Mouse (Mus musculus): ENCODE data around the gene Hist1h4i.
"Not testable (repeated sequence)": the region's sequence is repeated elsewhere in the genome, so short reads cannot be mapped to it uniquely, and the experiment has no call there.

Gene Hist1h4i

DNA sequence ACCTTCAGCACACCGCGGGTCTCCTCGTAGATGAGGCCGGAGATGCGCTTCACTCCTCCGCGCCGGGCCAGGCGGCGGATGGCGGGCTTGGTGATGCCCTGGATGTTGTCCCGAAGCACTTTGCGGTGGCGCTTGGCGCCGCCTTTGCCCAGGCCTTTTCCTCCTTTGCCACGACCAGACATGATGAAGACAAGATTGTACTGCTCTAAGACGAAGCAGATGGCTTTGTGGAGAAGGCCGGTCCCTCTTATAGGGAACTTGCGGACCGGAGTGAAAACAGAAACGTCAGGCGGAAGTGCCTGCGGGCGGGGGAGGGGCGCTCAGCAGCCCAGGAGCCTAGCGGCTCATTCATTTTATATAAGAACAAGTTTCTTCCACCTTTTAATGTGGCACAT, at the start of gene Hist1h4i:
TSS of gene Hist1h4i (minus strand) at position 221 of the 395 bp plus-strand sequence.
- DNase-seq (ENCODE audit: low read depth) = peak; percentile 85

DNA sequence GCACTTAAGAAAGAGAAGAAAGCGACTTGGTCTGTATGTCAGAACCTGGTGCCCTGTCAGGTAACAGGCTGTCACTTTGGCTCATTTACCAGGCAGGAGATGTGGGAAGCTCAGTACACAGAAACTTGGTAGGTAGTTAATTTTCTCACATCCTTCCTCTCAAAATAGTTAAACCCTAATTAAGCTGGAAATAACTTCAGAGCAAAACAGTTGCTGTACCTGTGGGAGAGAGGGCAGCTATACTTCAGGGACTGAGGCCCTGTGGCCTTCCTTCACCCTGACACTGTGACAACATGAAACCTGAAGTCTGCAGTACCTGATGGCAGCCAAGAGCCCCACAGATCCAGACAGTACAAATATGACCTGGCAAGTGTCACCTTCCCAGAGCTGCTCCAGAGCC, 43.0 kb upstream of the Hist1h4i start, which contains the start of gene Vmn1r188:
TSS of gene Vmn1r188 (plus strand) at position 301 of the 400 bp plus-strand sequence.
- not testable (repeated sequence) for DNase-seq (ENCODE audit: low read depth)

DNA sequence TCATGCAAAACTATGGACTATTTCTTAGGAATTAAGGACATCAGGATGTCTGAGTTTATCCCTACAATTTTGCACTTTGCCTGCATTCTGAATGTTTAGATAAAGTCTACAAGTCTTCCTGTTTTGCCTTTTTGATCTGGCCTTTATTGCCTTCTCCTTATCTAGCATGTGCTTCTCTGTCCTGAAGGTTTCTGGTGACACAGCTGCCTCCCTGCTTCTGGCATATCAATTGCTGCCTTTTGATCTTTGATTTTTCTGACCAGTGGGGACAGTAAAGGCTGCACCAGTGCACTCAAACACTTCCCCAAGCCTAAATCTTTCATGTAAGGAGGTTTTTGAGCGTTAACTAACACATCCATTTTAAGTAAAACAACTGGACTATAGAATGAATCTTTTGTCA, 22.3 kb upstream of the Hist1h4i start:
- DNase-seq (ENCODE audit: low read depth) = no peak

DNA sequence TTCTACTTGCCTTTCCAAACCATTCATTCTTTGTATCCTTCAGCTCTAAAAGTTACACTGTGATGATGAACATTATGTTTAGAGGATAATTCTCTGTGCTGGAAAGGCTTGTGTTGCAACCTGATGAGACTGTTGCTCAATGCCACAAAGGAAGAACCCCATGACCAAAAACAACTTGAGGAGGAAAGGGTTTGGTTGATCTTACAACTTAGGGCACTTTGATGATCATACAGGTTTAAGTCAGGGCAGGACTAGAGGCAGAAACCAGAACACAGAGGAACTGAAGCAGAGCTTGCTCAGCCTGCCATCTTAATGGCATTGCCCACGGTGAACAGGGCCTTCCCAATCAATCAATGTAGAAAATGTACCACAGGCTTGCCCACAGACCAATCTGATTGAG, 20.3 kb upstream of the Hist1h4i start:
- no peak for DNase-seq (ENCODE audit: low read depth)

DNA sequence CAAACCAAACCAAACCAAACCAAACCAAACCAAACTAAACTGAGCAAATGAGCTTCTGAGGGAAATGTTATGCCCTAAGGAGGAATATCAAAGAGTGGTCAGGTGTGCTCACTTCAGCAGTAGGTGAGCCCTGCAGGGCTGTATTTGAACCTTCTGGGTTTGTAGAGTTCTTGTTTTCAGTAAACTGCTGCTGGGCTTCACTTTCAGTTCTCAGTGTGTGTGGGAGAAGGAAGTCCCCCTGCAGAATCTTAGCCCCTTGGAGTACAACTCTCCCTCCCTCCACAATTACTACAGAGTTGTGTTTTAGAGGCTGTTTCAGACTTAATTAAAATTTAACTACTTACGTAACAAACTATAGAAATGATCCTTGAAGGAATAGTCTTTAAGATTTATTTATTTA, 12.6 kb upstream of the Hist1h4i start:
- no peak for DNase-seq (ENCODE audit: low read depth)

DNA sequence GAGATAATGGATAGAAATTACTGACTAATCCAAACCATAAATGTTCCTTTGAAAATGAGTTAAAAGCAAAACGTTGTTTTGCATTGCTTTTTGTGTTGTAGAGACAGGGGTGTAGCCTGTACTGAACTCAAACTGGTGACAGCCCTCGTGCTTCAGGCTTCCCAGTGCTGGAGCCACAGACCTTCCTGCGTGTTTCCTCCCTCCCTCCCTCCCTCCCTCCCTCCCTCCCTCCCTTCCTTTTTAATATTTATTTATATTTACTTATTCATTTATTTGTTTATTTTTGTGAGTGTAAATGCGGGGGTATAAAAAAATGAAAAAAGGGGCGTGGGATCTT, 10.3 kb upstream of the Hist1h4i start:
- no peak for DNase-seq (ENCODE audit: low read depth)

DNA sequence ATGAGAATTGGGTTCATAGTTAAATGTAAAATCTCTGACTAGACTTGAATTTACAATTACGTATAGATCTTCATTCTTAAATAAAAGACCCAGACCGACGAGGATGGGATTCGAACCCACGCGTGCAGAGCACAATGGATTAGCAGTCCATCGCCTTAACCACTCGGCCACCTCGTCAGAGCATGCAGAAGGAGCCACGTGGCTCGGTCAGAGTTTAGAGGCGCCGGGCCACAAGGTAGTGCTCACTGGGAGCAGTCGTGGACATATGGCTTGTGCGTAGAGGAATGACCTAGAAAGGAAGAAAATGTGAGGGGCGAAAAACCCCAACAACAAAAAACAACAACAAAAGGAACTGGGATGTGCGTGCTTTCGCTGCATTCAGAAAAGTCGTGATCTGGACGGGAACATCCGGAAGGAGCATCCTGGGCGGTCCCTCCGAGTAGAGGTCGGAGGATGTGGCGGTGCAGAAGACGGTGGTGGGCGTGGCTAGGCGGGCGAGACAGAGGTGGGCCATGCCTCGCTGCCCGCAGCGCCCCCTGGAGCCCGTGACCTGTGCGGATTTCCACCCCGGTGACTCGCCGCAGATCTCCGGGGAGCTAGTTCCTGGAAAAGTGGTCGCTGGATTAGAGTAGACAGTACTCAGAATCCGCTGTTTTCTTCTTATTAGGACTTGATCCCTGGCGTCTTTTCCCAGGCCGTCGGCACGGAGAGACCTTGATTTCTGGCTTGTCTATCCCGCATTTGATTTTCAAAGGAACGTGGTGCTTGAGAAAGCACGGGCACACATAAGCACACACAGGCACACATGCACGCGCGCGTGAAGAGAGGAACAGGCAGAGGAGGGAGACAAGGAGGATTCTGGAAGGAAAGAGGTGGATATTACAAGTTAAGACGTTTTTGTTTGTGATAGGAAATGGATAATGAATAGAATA, 9.7 kb upstream of the Hist1h4i start:
- DNase-seq (ENCODE audit: low read depth) = peak; percentile 67

DNA sequence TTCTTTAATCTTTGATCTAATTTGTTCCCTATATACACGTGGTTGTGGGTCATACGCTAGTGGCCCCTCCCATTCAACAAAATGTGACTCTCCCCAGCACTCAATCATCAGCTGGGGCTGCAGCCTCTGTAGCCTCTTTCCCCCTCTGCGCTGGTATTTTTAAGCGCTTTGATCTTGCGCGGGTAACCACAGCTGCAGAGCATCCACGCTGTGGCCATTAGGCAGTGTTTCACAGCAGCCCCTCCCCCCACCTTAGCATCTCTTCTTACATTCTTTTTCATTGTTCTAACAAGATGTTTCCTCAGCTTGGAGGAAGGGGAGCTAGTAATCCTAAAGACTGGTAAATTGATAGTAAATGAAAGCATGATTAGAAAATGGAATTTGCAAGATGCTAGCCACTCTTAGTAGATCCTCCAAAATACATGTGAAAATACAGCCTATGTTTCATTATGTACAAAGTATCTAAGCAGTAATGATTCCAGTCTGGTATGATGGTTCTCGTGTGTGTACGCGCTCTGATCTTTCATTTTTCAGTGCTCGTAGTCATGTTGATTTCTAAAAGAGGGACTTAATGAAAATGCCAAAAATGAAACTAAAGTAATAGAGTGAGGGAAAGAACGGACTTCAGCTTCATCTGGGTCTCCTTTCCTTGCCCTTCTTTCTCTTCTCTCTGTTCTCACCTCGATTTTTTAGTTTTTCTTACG, 8.7 kb upstream of the Hist1h4i start:
- no peak for DNase-seq (ENCODE audit: low read depth)

DNA sequence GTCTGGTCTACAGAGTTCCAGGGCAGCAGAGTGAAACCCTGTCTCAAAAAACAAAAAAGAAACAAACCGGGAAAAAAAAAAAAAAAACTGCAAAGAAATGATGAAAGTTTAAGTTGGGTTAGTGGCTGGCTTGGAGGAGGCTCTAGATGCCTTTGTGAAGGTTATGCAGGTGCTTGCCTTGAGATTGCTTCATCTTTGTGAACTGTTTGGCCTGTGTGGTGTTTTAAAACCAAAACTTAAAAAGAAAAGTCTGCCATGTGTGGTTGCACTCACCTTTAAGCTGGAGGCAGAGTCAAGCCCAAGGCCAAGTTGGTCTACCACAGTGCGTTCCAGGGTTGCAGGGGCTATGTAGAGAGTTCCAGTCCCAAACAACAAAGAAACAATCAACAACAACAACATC, 7.9 kb upstream of the Hist1h4i start:
- DNase-seq (ENCODE audit: low read depth) = no peak

DNA sequence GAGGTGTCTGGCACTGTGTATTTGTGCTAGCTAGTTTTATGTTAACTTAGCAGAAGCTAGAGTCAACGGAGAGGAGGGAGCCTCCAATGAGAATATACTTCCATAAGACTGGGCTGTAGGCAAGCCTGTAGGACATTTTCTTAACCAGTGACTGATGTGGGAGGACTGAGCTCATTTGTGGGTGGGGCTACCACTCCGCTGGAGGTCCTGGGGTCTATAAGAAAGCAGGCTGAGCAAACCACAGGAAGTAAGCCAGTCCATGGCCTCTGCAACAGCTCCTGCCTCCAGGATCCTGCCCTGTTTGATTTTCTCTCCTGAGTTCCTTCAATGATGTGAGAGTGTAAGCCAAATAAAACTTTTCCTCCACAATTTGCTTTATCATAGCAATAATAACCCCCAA, 4.1 kb upstream of the Hist1h4i start:
- no peak for DNase-seq (ENCODE audit: low read depth)

DNA sequence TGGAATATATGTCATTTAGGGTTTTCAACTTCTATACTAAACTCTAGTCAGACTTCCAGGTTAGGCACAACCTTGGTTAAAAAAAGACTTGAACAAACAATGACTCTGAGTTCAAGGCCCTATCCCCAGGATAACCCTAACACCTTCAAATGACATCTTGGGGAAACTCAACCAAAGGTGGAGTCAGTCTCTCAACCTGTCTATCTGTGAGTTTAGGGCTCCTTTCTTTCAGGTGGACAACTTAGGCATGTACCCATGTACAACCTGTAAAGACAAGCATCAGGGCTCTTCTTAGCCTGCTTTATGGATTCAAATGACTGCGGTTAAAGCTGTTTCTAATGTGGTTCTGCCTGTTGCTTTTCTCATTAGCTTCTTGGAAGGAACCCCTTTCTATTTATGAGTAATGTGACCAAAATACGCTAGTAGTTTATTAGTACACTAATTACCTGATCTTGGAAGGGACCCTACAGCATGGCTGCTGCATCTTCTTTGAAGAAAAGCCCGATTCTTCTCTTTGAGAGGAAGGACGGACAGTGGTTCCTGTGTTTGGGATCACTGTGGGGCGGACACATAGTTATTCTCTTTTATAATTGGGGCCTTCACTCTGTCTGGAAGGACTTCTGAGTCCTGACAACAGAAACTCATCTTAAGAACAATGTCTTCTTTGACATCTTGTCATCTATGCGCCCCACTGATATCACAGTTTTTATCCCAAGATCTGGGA, 3.4 kb upstream of the Hist1h4i start:
- DNase-seq (ENCODE audit: low read depth) = no peak

DNA sequence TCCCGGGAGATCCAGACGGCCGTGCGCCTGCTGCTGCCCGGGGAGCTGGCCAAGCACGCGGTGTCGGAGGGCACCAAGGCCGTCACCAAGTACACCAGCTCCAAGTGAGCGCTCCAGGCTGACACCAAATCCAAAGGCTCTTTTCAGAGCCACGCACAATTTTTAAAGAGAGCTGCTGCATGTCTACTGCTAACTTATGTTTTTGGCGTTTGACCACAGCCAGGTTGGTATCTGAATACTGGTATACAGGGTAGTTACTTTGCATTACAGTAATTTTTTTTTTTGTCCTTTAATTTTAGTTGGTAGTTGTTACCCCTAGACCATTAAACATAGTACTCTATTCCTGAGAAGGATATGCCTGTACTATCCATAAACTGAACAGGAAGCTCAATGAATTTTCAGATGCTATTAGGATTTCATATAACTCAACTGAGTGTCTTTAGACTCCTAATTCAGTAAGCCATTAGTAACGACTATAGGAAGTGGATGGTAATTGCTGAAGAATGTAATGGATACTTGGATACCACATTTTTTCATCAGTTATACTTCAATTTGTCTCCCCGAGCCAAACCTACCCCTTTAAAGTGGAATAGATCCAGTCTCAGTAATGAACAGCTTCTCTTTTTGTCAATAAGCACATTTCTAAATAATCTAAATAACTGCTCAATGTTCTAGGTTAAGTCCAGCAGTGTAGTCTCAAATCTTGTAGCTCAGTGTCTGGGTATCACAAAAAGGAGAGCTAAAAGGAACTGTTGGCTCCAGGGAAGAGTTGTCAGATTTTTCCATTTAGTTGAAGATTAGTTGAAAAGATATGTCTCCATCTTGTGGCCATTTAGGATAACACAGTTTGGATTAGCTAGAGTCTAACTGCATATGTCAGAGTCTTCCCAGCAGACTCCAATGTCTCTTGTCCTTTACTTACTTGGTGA, 2.6 kb upstream of the Hist1h4i start:
- no peak for DNase-seq (ENCODE audit: low read depth)

DNA sequence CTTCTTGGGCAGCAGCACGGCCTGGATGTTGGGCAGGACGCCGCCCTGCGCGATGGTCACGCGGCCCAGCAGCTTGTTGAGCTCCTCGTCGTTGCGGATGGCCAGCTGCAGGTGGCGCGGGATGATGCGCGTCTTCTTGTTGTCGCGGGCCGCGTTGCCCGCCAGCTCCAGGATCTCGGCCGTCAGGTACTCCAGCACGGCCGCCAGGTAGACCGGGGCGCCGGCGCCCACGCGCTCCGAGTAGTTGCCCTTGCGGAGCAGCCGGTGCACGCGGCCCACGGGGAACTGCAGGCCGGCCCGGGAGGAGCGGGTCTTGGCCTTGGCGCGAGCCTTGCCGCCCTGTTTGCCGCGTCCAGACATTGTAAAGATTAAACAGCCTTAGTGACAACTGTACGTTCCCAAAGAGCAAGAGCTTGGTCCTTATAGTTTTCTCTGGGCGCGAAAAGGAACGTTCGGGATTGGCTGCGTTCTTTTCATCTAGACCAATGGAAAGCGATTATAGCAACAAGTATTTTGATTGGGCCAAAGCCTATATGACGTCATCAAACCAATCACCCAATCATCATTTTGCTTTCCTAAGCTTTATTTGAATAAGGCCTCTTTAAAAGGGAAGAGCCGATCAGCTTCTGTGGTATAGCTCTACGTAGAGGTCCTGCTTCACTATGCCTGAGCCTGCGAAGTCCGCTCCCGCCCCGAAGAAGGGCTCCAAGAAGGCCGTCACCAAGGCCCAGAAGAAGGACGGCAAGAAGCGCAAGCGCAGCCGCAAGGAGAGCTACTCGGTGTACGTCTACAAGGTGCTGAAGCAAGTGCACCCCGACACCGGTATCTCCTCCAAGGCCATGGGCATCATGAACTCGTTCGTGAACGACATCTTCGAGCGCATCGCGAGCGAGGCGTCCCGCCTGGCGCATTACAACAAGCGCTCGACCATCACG, 1.7 kb upstream of the Hist1h4i start, which contains the start of the genes Hist1h2ag and Hist1h2bj:
TSS of gene Hist1h2ag (minus strand) at position 377 of the 935 bp plus-strand sequence.
TSS of gene Hist1h2bj (plus strand) at position 647 of the 935 bp plus-strand sequence.
- peak; percentile 99 for DNase-seq (ENCODE audit: low read depth)

DNA sequence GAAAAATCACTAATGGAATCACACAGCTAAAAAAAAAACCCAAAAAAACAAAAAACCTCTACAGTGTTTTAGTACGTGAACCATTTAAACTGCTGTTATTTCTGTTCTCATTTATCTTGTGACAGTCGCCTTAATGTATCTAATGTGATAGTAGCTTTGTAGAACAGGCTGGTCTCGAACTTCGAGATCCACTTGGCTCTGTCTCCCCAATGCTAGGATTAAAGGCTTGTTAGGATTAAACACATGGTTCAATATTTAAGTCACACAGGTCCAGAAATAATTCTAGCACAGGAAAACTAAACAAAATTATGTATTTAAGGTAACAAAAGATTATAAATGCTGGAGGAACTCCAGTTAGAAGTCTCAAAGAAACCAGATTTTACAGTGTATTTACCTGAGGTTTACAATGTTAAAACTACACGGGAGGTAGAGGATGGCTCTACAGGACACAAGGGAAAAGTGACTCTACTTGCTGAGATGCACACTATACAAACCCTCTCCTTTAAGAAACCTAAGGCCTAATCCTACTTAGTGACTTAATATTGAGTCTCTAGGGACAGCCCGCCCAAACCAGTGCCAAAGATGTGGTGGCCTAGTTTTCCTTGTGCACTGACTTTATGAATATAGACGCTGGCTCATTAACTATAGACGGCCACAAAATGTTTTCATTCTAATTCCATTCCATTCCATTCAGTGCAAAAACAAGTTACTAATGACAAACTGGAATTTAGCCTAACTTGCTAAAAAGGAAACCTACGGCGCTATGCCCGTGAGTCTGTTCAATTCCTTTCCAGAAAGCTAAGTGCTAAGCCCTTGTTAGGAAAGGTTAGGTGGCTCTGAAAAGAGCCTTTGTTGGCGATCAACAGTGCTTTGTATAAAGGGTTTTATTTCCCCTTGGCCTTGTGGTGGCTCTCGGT, 747 bp upstream of the Hist1h4i start:
- no peak for DNase-seq (ENCODE audit: low read depth)

DNA sequence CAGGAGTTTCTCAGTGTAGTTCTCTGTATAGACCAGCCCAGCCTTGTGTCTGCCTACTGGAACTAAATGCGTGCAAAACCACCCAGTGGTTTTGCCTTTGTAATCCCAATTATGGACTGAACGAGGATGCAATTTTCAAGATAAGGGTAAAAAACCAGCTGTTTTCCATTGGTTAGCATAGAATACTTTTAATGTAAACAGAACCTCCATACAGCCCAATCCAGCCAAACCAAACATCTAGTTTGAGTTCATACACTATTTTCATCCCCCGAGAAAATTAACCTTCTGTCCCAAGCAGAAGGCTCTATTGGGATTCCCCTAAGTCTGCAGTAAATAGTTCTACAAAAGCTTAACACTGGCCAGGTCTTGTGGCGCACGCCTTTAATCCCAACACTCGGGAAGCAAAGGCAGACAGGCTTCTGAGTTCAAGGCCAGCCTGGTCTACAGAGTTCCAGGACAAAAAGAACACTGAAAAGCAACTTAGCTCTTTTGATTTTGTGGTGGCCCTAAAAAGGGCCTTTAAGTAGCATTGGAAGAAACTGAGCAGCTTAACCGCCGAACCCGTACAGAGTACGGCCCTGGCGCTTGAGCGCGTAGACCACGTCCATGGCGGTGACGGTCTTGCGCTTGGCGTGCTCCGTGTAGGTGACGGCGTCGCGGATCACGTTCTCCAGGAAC, 559 bp downstream of the Hist1h4i start:
- no peak for DNase-seq (ENCODE audit: low read depth)

DNA sequence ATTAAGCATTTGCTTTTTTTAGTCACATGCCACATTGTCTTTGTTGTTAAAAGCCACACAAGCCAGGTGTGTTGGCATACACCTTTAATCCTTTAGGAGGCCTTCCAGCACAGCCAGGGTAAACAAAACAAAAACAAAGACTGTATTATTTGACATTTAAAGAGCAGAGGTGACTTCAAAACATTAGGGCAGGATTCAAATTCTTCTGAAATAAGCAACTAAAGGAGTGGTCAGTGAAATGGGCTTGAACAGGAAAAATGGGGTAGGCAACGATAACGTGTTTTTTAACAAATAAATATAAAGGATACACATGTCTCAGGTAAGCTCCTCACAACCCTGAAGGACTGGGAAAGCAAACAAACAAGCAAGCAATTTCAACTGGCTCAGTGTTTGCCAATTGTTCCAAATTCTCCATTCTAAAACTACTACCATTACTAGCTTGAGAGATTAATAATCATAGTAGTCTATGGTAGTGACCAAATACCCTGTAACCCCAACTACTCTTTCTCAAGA, 1.2 kb downstream of the Hist1h4i start:
- no peak for DNase-seq (ENCODE audit: low read depth)

DNA sequence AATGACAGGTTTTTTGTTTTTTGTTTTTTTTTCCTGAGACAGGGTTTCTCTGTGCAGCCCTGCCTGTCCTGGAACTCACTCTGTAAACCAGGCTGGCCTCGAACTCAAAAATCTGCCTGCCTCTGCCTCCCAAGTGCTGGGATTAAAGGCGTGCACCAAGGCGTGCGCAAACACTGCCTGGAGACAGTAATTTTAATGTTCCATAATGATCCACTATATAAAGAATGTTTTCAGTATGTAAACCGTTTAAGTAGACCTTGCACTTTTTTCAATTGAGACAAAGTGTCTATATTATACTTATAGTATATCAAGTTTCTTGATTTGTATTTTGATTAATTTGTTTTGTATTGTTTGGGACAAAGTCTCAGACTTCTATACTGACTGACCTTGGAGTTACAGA, 1.8 kb downstream of the Hist1h4i start:
- DNase-seq (ENCODE audit: low read depth) = no peak

DNA sequence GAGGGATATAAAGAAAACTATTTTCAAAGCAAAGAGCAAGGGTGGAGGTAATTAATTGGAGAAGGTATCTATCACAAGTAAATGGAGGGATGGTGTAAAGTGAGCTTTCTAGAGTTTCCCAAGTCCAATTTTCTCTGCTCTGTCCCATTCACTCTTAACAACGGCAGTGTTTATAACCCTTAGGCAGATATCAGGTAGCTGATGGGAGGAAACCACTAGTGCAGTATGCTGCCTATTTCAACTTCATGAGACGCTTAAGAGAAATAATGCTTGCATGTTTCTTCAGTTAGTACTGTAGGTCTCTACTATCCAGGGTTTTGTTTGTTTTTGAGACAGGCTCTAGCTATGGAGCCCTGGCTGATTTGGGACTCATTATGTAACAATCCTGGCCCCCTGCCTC, 3.7 kb downstream of the Hist1h4i start:
- no peak for DNase-seq (ENCODE audit: low read depth)

Measured in fibroblast of lung, adult 2 months (primary cell).